Mouse (Mus musculus): Measurements from ENCODE around the gene Abca4.
"Not testable (repeated sequence)": the region's sequence is repeated elsewhere in the genome, so short reads cannot be mapped to it uniquely, and the experiment has no call there.

Gene Abca4

DNA sequence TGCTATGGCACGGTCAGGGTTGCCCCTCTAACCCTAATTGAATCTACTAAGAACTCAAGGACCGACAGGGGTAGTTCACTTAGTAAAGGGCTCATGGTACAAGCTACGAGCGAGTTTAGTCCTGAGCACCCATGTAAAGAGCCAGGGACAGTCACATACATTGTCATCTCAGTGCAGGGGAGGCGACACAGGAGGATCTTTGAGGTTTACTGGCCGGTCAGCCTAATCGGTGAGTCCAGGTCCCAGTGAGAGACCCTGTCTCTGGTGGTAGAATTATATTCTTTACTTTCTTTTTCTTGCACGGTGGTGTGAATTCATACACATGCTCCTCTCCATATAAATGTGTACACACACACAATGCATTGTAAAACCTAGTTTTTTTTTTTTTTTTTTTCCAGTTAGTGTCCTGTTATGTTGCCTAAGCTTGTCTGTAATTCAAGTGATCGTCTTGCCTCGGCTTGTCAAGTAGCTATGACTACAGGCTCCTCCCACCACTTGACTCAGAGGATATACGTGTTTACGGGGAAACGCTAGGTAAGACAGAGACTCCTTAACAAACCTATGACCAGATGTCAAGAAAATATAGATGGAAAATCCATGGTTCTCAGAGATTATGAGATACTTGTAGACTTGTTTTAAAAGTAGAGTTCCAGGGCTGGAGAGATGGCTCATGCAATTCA is 167.3 kb downstream of the Abca4 start:
- DNase-seq (ENCODE audit: low spot score), result no peak

DNA sequence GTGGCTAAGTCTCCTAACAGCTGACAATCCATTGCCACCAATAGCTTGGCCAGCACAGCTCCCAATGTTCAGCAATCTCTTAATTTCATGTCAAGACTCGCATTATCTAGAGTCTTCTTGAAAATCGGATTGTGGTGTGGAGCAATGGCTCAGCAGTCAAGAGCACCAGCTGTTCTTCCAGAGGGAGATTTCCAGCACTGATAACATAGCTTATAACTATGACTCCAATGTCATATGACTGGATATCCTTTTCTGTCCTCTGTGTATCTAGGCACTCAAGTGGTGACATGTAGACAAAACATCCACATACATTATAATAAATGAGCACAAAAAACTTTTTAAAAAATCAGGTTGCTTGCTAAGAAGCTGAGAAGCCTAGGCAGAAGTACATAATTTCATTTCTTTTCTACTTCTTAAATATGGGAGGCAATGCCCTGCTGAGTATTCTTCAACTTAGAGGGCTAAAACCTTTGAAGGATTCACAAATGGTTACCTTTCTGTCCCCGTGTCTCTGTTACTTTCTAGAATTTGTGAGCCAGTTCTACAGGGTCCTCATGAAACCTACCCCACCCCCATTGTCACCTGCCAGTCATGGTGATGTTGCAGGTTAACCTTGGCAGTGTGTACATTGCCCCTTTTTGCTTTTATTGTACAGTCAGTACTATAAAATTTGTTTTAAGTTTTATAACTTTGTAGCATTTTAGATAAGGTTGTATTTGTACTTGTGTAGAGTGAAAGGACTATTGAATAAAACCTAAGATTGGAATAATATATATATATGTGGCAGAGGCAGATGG is 177.2 kb downstream of the Abca4 start:
- no peak for DNase-seq (ENCODE audit: low spot score)

DNA sequence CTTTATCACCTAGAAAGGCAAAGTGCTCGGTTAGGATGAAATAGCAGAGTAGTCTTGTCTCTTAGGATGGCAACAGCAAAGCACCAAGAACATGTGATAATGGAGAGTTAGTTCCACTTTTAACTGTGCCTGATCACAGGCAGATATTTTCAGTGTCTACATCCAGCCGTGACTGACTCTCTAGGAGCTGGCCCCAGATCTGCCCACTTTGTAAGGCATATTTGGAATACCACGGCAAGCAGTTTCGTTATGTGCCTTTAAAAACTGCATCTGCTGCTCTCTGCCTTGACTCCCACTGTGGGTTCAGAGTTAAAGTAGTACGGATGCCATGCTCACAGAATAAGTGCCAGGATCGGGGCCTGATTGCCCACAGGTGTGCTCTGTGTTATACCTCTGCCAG is 182.7 kb downstream of the Abca4 start:
- not testable (repeated sequence) for DNase-seq (ENCODE audit: low spot score)

Measured in ovary, adult 18-20 months (tissue).